15 mouse cellular contexts compared by ENCODE assay signal in the genomic region with DNA sequence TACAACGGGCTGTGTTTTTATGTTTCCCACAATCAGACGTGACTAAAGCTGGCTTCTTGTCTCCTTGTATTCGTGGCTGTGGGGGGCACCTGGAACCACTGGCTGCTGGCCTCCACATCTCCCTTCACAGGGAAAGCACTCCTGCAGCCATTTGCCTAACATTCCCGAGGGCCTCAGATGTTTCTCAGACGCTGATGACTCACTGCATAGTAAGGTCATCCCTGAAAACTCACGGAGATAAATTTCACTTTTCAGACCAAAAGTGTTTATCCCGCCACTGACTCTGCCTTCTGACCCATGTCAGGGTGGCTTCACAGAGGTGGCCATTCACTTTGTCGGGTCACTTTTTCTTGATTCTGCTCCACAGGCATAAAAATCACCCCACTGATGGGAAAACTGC.
"Had no signal": no experiment of that assay in that cellular context is flagged by ENCODE, and none has a peak within 500 bp of the region (broad histone marks: within the 10 kb centered on the region; RNA-seq: fewer than 3 reads in every experiment).

No protein-coding gene starts in this region.

- ATAC-seq: liver, embryonic 12.5 days had no signal

- H3K9ac ChIP-seq: limb, embryonic 15.5 days; liver, embryonic 12.5 days; lung, embryonic 14.5 days; midbrain, embryonic 15.5 days had no signal

- H3K4me3 ChIP-seq: limb, embryonic 15.5 days; liver, embryonic 12.5 days; megakaryocyte, embryonic 14.5 days; midbrain, embryonic 15.5 days had no signal

- H3K27ac ChIP-seq: kidney, postnatal 0 days; limb, embryonic 15.5 days; liver, embryonic 12.5 days; macrophage had no signal

- H3K4me2 ChIP-seq: limb, embryonic 15.5 days; liver, embryonic 12.5 days; midbrain, embryonic 11.5 days; midbrain, embryonic 15.5 days had no signal

- H3K36me3 ChIP-seq: limb, embryonic 15.5 days; liver, embryonic 12.5 days; midbrain, embryonic 15.5 days had no signal

- H3K27me3 ChIP-seq: limb, embryonic 15.5 days; liver, embryonic 12.5 days; megakaryocyte, embryonic 14.5 days; midbrain, embryonic 15.5 days had no signal

- DNase-seq: kidney, adult 9 months; kidney, postnatal 36 days; layer of hippocampus, adult 9-11 months; layer of hippocampus, postnatal 36 days; lung, embryonic 14.5 days; lung, postnatal 14 days; right cerebral cortex, postnatal 14 days; thymus, postnatal 36 days had no signal

- H3K9me3 ChIP-seq: limb, embryonic 15.5 days; liver, embryonic 12.5 days; megakaryocyte, embryonic 14.5 days; midbrain, embryonic 15.5 days had no signal
